Mouse (Mus musculus): ENCODE data around the gene Ubqln1. TPM values are rescaled to one million over a fixed set of nuclear protein-coding genes. Genes with fewer than 3 reads are reported as not detected.

Ubqln1 gene
- polyA plus RNA-seq, 1 experiment from 2014 or later: 115 TPM

GRCm38 (mm10) chr13:58197981-58198640 lies 17.3 kb downstream of the Ubqln1 start:
- no peaks in the 10 kb centered on the region for H3K27me3 ChIP-seq
- H3K27ac ChIP-seq (replicated peaks): no peak overlapping the region
- no peak overlapping the region for H3K9ac ChIP-seq
- ATAC-seq (ENCODE audit: insufficient number of reproducible peaks, low FRiP score, low TSS enrichment, low read depth): no peak
- H3K36me3 ChIP-seq: peaks cover 26% of the 10 kb centered on the region
- no peak overlapping the region for H3K4me2 ChIP-seq (replicated peaks)
- no peaks in the 10 kb centered on the region for H3K9me3 ChIP-seq (replicated peaks)
- no peaks in the 10 kb centered on the region for H3K4me1 ChIP-seq
- H3K4me3 ChIP-seq (replicated peaks): no peak overlapping the region
- WGBS: 85% methylated on average over 7 of the region's 7 CpGs

- Histone ChIP-seq H3K4me3 (replicated peaks) (no peak overlapping the region), H3K27me3 (no peaks in the 10 kb centered on the region), H3K4me1 (no peaks in the 10 kb centered on the region), H3K9me3 (replicated peaks) (no peaks in the 10 kb centered on the region), H3K9ac (no peak overlapping the region), H3K4me2 (replicated peaks) (no peak overlapping the region), H3K27ac (replicated peaks) (no peak overlapping the region), H3K36me3 (peaks cover 32% of the 10 kb centered on the region)
- ATAC-seq (ENCODE audit: insufficient number of reproducible peaks, low FRiP score, low TSS enrichment, low read depth): no peak
- WGBS: 79% methylated on average over 3 of the region's 3 CpGs
Measured at GRCm38 (mm10) chr13:58197211-58197610, 18.2 kb downstream of the Ubqln1 start.

- Histone ChIP-seq H3K4me2 (replicated peaks) (no peak overlapping the region), H3K36me3 (peaks cover 53% of the 10 kb centered on the region), H3K9ac (no peak overlapping the region), H3K4me3 (replicated peaks) (no peak overlapping the region), H3K27me3 (no peaks in the 10 kb centered on the region), H3K27ac (replicated peaks) (no peak overlapping the region), H3K4me1 (no peaks in the 10 kb centered on the region), H3K9me3 (replicated peaks) (no peaks in the 10 kb centered on the region)
- WGBS: 81% methylated on average over 3 of the region's 3 CpGs
- ATAC-seq (ENCODE audit: insufficient number of reproducible peaks, low FRiP score, low TSS enrichment, low read depth): no peak
Measured at GRCm38 (mm10) chr13:58194908-58195307, 20.5 kb downstream of the Ubqln1 start.

- 95% methylated on average over 3 of the region's 3 CpGs for WGBS
- Histone ChIP-seq H3K4me1 (no peaks in the 10 kb centered on the region), H3K27me3 (no peaks in the 10 kb centered on the region), H3K36me3 (peaks cover 56% of the 10 kb centered on the region), H3K9me3 (replicated peaks) (no peaks in the 10 kb centered on the region), H3K9ac (no peak overlapping the region), H3K4me3 (replicated peaks) (no peak overlapping the region), H3K4me2 (replicated peaks) (no peak overlapping the region), H3K27ac (replicated peaks) (no peak overlapping the region)
- no peak for ATAC-seq (ENCODE audit: insufficient number of reproducible peaks, low FRiP score, low TSS enrichment, low read depth)
Measured at GRCm38 (mm10) chr13:58193221-58193620, 22.2 kb downstream of the Ubqln1 start.

- no peaks in the 10 kb centered on the region for H3K27me3 ChIP-seq
- no peak overlapping the region for H3K4me3 ChIP-seq (replicated peaks)
- no peak overlapping the region for H3K4me2 ChIP-seq (replicated peaks)
- WGBS: 85% methylated on average over 6 of the region's 6 CpGs
- H3K9ac ChIP-seq: no peak overlapping the region
- H3K36me3 ChIP-seq: peaks cover 54% of the 10 kb centered on the region
- H3K4me1 ChIP-seq: no peaks in the 10 kb centered on the region
- no peak overlapping the region for H3K27ac ChIP-seq (replicated peaks)
- ATAC-seq (ENCODE audit: insufficient number of reproducible peaks, low FRiP score, low TSS enrichment, low read depth): no peak
- no peaks in the 10 kb centered on the region for H3K9me3 ChIP-seq (replicated peaks)
Measured at GRCm38 (mm10) chr13:58192146-58192545, 23.3 kb downstream of the Ubqln1 start.

- 99% methylated on average over 14 of the region's 14 CpGs for WGBS
- no peak for ATAC-seq (ENCODE audit: insufficient number of reproducible peaks, low FRiP score, low TSS enrichment, low read depth)
- Histone ChIP-seq H3K4me3 (replicated peaks) (no peak overlapping the region), H3K9ac (no peak overlapping the region), H3K27me3 (no peaks in the 10 kb centered on the region), H3K4me2 (replicated peaks) (no peak overlapping the region), H3K27ac (replicated peaks) (no peak overlapping the region), H3K36me3 (peaks cover 55% of the 10 kb centered on the region), H3K4me1 (no peaks in the 10 kb centered on the region), H3K9me3 (replicated peaks) (no peaks in the 10 kb centered on the region)
Measured at GRCm38 (mm10) chr13:58191516-58191915, 23.9 kb downstream of the Ubqln1 start.

GRCm38 (mm10) chr13:58189473-58189872 lies 26.0 kb downstream of the Ubqln1 start:
- Histone ChIP-seq H3K27ac (replicated peaks) (no peak overlapping the region), H3K9ac (no peak overlapping the region), H3K36me3 (peaks cover 56% of the 10 kb centered on the region), H3K4me2 (replicated peaks) (no peak overlapping the region), H3K4me1 (no peaks in the 10 kb centered on the region), H3K27me3 (no peaks in the 10 kb centered on the region), H3K9me3 (replicated peaks) (no peaks in the 10 kb centered on the region), H3K4me3 (replicated peaks) (no peak overlapping the region)
- no peak for ATAC-seq (ENCODE audit: insufficient number of reproducible peaks, low FRiP score, low TSS enrichment, low read depth)
- 80% methylated on average over 5 of the region's 5 CpGs for WGBS

GRCm38 (mm10) chr13:58188412-58188811 lies 27.0 kb downstream of the Ubqln1 start:
- no peak overlapping the region for H3K27ac ChIP-seq (replicated peaks)
- H3K9ac ChIP-seq: no peak overlapping the region
- no peaks in the 10 kb centered on the region for H3K9me3 ChIP-seq (replicated peaks)
- no peaks in the 10 kb centered on the region for H3K27me3 ChIP-seq
- no peaks in the 10 kb centered on the region for H3K4me1 ChIP-seq
- no peak overlapping the region for H3K4me3 ChIP-seq (replicated peaks)
- peaks cover 53% of the 10 kb centered on the region for H3K36me3 ChIP-seq
- ATAC-seq (ENCODE audit: insufficient number of reproducible peaks, low FRiP score, low TSS enrichment, low read depth): no peak
- no peak overlapping the region for H3K4me2 ChIP-seq (replicated peaks)
- 62% methylated on average over 4 of the region's 4 CpGs for WGBS

GRCm38 (mm10) chr13:58187751-58188150 lies 27.7 kb downstream of the Ubqln1 start:
- Histone ChIP-seq H3K4me2 (replicated peaks) (no peak overlapping the region), H3K36me3 (peaks cover 56% of the 10 kb centered on the region), H3K9me3 (replicated peaks) (no peaks in the 10 kb centered on the region), H3K9ac (no peak overlapping the region), H3K27me3 (no peaks in the 10 kb centered on the region), H3K4me3 (replicated peaks) (no peak overlapping the region), H3K4me1 (no peaks in the 10 kb centered on the region), H3K27ac (replicated peaks) (no peak overlapping the region)
- 86% methylated on average over 3 of the region's 3 CpGs for WGBS
- no peak for ATAC-seq (ENCODE audit: insufficient number of reproducible peaks, low FRiP score, low TSS enrichment, low read depth)

GRCm38 (mm10) chr13:58186281-58186680 lies 29.2 kb downstream of the Ubqln1 start:
- no peak overlapping the region for H3K4me2 ChIP-seq (replicated peaks)
- no peaks in the 10 kb centered on the region for H3K4me1 ChIP-seq
- H3K27ac ChIP-seq (replicated peaks): no peak overlapping the region
- H3K4me3 ChIP-seq (replicated peaks): no peak overlapping the region
- H3K9ac ChIP-seq: no peak overlapping the region
- 91% methylated on average over 8 of the region's 8 CpGs for WGBS
- H3K36me3 ChIP-seq: peaks cover 52% of the 10 kb centered on the region
- no peaks in the 10 kb centered on the region for H3K27me3 ChIP-seq
- H3K9me3 ChIP-seq (replicated peaks): no peaks in the 10 kb centered on the region
- ATAC-seq (ENCODE audit: insufficient number of reproducible peaks, low FRiP score, low TSS enrichment, low read depth): no peak

GRCm38 (mm10) chr13:58184111-58184510 lies 31.3 kb downstream of the Ubqln1 start:
- H3K4me1 ChIP-seq: no peaks in the 10 kb centered on the region

More at GRCm38 (mm10) chr13:58184111-58184510, 31.3 kb downstream of the Ubqln1 start:
- H3K36me3 ChIP-seq: peaks cover 50% of the 10 kb centered on the region
- no peaks in the 10 kb centered on the region for H3K27me3 ChIP-seq
- no peak for ATAC-seq (ENCODE audit: insufficient number of reproducible peaks, low FRiP score, low TSS enrichment, low read depth)
- H3K4me2 ChIP-seq (replicated peaks): no peak overlapping the region
- WGBS: 85% methylated on average over 3 of the region's 3 CpGs
- H3K27ac ChIP-seq (replicated peaks): no peak overlapping the region
- H3K4me3 ChIP-seq (replicated peaks): no peak overlapping the region
- H3K9ac ChIP-seq: no peak overlapping the region
- no peaks in the 10 kb centered on the region for H3K9me3 ChIP-seq (replicated peaks)

Measured in embryonic facial prominence, embryonic 15.5 days (tissue).